Mouse (Mus musculus) erythroblast, adult 5-6 weeks (primary cell): ENCODE measurements around the gene Igfbp2. TPM values are rescaled to one million over a fixed set of nuclear protein-coding genes. Genes with fewer than 3 reads are reported as not detected.

Source experiments
- ATAC-seq: replicated peaks from 2 replicates; pipeline ENCODE4 v1.8.0; 2016; ENCODE audit warnings: moderate number of reproducible peaks, mild to moderate bottlenecking, moderate TSS enrichment, inconsistent platforms; ENCODE audit not compliant: poor library complexity, low FRiP score, severe bottlenecking
- total RNA-seq, 2 experiments: library from RNA; stranded (forward) in 1 of 2; stranded (reverse) in 1 of 2; fragments of 150-400 nt in 1 of 2; fragments of 200-764, 138-1000 nt in 1 of 2; gene quantifications; 2 replicates each; pipeline versions ENCODE4 v1.2.3 to v1.2.4; 2015 to 2017; ENCODE audit warnings: low replicate concordance in 2 of 2

Igfbp2 gene
- total RNA-seq (2015; ENCODE audit: low replicate concordance): not detected in 2 replicates
- total RNA-seq (2017; ENCODE audit: low replicate concordance): not detected in 2 replicates

- ATAC-seq: no peak
These were observed at the start of gene Igfbp2 for GRCm38 (mm10) chr1:72823751-72824706. Gene Igfbp2, plus strand, starts transcription at chr1:72824503.

GRCm38 (mm10) chr1:72778789-72779188 lies 45.5 kb upstream of the Igfbp2 start:
- no peak for ATAC-seq

GRCm38 (mm10) chr1:72780720-72781119 lies 43.6 kb upstream of the Igfbp2 start:
- no peak for ATAC-seq

GRCm38 (mm10) chr1:72783341-72783740 lies 41.0 kb upstream of the Igfbp2 start:
- no peak for ATAC-seq

GRCm38 (mm10) chr1:72784018-72784417 lies 40.3 kb upstream of the Igfbp2 start:
- no peak for ATAC-seq

GRCm38 (mm10) chr1:72790670-72791069 lies 33.6 kb upstream of the Igfbp2 start:
- ATAC-seq: no peak

GRCm38 (mm10) chr1:72791743-72792142 lies 32.6 kb upstream of the Igfbp2 start:
- no peak for ATAC-seq

GRCm38 (mm10) chr1:72792262-72792661 lies 32.0 kb upstream of the Igfbp2 start:
- no peak for ATAC-seq

- ATAC-seq: no peak
These were observed 31.1 kb upstream of the Igfbp2 start for GRCm38 (mm10) chr1:72793230-72793629.

- no peak for ATAC-seq
These were observed 28.2 kb upstream of the Igfbp2 start for GRCm38 (mm10) chr1:72796128-72796527.

- no peak for ATAC-seq
These were observed 27.1 kb upstream of the Igfbp2 start for GRCm38 (mm10) chr1:72797102-72797665.

- no peak for ATAC-seq
These were observed 25.9 kb upstream of the Igfbp2 start for GRCm38 (mm10) chr1:72798441-72798840.

- ATAC-seq: no peak
These were observed 20.3 kb upstream of the Igfbp2 start for GRCm38 (mm10) chr1:72804031-72804430.

GRCm38 (mm10) chr1:72805037-72805436 lies 19.3 kb upstream of the Igfbp2 start:
- ATAC-seq: no peak

- no peak for ATAC-seq
These were observed 18.7 kb upstream of the Igfbp2 start for GRCm38 (mm10) chr1:72805476-72806043.

GRCm38 (mm10) chr1:72806044-72806584 lies 18.2 kb upstream of the Igfbp2 start:
- ATAC-seq: no peak

- ATAC-seq: no peak
These were observed 15.0 kb upstream of the Igfbp2 start for GRCm38 (mm10) chr1:72809304-72809703.

- ATAC-seq: no peak
These were observed 14.2 kb upstream of the Igfbp2 start for GRCm38 (mm10) chr1:72809951-72810675.

GRCm38 (mm10) chr1:72811061-72811460 lies 13.2 kb upstream of the Igfbp2 start:
- no peak for ATAC-seq
